Mouse (Mus musculus): ENCODE results near the gene Bgn.

The Bgn gene

DNA sequence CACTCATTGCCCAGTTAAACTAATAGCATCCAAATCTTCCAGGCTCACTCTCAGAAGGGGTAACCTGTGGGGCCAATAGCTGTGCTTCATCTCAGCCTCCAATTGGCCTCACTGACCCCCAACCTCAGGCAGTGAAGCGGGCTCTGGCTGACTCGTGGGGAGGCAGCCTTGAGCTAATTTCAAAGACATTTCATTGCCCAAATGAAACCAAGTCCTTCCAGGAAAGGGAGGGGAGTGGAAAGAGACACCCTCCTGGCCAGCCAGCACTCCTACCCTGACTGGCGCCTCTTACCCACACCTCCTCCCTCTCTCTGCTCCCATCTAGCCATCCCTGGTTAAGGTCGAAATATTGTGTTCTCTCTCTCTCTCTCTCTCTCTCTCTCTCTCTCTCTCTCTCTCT lies 6.8 kb downstream of the Bgn start:
- no peak for DNase-seq (ENCODE audit: low spot score in 2 of 2)

DNA sequence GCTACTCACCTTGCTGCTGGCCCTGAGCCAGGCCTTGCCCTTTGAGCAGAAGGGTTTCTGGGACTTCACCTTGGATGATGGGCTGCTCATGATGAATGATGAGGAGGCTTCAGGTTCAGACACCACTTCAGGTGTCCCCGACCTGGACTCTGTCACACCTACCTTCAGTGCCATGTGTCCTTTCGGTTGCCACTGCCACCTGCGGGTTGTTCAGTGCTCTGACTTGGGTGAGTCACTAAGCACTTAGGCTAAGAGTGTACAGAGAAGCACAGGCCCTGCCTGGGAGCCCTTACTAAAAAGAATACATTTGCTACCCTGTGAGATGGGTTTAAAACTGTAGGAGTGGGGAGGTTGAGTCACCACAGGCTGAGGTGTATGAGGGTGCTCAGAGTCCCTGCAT lies 7.4 kb downstream of the Bgn start:
- DNase-seq (ENCODE audit: low spot score in 2 of 2), result no peak

- peak in 1 of 2 experiments; percentile 51 for DNase-seq (ENCODE audit: low spot score in 2 of 2)
Measured at GRCm38 (mm10) chrX:73493567-73493966, 10.2 kb downstream of the Bgn start.

- DNase-seq (ENCODE audit: low spot score in 2 of 2), result no peak
Measured at GRCm38 (mm10) chrX:73496746-73497145, 13.3 kb downstream of the Bgn start.

DNA sequence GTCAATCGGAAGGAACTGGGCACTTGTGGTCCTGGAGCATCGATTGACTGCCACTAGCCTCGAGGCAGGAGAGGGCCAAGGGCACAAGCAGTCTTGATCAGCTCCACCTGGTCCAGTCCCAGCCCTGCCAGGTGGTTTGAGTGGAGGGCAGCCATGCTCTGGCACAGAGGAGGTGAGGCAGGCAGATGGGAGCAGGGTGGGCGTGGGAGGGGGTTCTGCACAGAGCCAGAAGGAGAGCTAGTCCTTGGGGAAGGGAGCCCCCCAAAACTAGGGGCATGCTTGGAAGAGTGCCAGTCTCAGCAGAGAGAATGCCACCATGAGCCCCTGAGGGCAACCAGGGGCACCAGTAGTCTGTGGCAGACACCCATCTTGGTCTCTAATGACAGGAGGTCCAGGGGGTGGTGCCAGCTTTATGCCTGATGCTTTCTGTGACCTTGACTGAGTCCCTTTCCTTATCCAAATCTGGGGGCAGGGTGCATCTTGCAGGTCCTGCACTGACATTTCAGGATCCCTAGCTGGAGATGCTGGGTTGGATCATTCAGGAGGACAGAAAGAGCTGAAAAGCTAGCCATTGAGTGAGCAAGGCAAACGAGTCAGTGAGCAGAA lies 21.8 kb downstream of the Bgn start:
- no peak for DNase-seq (ENCODE audit: low spot score in 2 of 2)

DNA sequence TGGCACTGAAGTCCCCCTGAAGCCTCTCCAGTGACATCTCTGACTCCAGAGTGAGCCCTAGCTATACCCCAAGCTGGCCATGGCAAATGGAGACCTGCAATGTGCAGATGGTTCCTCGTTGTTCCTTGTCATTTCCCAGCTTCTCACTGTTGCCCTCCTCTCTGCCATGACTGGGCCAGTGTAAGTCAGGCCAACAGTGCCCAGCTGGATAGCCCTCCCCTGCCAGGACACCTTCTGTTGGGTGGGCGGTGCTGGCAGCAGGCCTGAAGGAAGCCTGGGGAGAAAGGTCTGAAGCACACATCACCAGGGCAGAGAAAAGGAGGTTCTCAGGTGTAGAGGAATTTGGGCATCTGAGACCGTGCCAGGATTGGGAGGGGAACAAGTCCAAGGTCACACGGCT lies 23.2 kb downstream of the Bgn start:
- no peak for DNase-seq (ENCODE audit: low spot score in 2 of 2)

- no peak for DNase-seq (ENCODE audit: low spot score in 2 of 2)
Measured at GRCm38 (mm10) chrX:73509209-73509608, 25.8 kb downstream of the Bgn start.

GRCm38 (mm10) chrX:73512904-73513303 lies 29.5 kb downstream of the Bgn start:
- DNase-seq (ENCODE audit: low spot score in 2 of 2), result peak; percentile 38 to 63

- no peak for DNase-seq (ENCODE audit: low spot score in 2 of 2)
Measured at GRCm38 (mm10) chrX:73516556-73516955, 33.2 kb downstream of the Bgn start.

GRCm38 (mm10) chrX:73517060-73517600 lies 33.7 kb downstream of the Bgn start:
- DNase-seq (ENCODE audit: low spot score in 2 of 2), result no peak

- no peak for DNase-seq (ENCODE audit: low spot score in 2 of 2)
Measured at GRCm38 (mm10) chrX:73520692-73521091, 37.3 kb downstream of the Bgn start.

- no peak for DNase-seq (ENCODE audit: low spot score in 2 of 2)
Measured at GRCm38 (mm10) chrX:73524318-73525222, 41.2 kb downstream of the Bgn start.

DNA sequence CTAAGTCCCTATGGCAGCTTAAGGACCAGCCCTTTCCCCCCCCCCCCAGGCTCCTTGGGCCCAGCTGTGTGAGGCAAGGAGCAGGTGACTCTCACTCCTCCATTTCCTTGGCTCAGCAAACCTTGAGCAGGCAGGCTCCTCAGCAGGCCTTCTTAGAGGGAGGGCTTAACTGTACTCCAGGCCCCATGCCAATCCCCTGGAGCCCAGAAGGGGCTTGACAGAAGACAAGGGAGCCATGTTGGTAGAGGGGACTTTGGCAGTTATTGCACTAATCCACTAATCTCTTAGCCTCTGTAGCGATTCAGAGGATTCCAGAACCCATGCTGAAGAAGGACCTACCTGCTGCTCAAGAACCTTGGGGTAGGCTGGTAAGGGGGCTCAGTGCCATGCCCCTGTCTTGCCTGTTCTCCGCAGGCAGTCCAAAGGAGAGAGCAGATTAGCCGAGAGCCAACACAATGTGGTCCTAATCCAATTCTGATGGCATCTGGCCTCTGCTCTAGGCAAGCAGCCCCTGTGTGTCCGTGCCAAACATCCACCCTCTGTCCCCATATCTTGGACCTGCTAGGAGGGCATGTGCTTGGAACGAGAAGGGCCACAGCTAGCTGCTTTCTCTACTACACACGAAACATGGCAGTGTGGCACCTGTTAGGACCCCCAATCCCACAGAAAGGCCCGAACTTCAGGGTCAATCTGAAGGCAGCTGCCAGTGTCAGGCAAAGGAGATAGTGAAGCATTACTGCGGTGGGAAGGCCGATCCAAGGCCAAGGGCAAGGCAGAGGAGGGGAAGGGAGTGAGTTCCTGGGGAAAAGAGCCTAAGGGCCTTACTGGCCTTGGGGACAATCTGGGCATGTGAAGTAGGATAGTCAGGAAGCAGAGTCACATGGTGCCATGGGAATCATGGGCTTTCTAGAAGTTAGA lies 42.1 kb downstream of the Bgn start:
- DNase-seq (ENCODE audit: low spot score in 2 of 2), result no peak

GRCm38 (mm10) chrX:73526410-73526887 lies 43.0 kb downstream of the Bgn start:
- DNase-seq (ENCODE audit: low spot score in 2 of 2), result no peak

DNA sequence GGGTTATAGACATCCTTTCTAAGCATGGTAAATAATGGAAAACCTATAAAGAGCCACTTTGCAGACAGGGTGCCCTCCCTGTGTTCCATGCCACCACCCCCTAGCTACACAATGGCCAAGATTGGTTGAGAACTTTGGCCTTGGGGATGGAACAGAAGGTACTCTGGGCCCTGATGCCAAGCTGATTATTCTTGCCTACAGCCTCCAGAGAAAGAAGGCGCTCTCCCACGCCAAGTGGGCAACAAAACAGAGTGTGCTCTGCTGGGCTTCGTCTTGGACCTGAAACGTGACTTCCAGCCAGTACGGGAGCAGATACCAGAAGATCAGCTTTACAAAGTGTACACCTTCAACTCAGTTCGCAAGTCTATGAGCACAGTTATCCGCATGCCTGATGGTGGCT lies 54.5 kb downstream of the Bgn start:
- DNase-seq (ENCODE audit: low spot score in 2 of 2), result no peak

DNA sequence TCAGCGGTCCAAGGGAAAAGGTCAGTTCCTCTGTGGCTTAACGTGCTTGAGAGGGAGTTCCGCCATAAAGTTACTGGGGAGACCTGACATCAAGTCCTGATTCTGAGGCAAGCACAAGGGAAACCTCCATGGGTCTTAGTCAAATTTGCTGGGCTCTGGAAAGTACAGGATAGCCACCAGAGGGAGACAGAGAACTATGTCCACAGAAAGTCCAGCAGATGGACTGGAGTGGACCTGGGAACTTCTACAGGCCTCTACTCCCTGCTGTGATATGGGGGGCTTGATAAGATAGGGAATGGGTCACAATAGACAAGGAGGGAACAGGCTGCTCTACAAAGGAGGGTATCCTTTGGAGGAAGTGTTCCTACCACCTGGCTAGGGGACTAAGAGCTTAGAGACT lies 59.9 kb downstream of the Bgn start:
- no peak for DNase-seq (ENCODE audit: low spot score in 2 of 2)
